Mouse (Mus musculus): ENCODE data around the gene Frem1.

Gene Frem1

DNA sequence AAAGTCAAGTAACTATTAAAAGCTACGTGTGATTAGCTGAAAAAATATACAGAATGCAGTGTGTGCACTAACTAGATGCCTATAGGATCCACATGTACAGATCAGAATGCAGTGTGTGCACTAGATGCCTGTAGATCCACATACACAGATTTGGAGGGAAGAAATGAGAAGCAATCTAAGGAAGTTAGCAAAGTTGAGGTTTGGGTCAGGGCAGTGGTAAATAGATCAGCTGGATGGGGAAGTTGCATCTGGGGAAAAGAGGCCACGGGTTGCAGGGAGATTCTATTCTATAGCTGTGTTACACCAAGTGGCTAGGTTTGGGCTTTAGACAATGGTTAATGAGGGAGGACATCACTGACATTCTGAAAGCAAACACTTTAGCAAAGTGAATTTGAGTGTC lies 133.5 kb downstream of the Frem1 start:
- no peak for DNase-seq

DNA sequence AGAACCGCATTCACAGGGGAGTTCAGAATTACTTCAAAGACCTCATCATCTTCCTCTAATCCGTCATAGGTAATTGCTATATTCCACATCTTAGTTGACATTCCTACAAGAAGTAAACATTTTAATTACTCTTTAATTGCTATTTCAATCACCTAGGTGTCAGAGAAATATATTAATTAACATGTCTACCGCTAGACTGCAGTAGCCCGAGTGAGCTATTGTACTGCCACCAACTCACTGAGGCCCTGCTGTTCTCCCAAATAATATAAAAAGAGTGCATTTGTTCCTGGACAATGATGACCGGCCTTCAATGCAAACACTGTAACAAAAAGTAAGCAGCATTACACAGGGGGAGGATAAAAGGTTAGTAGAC lies 135.5 kb downstream of the Frem1 start:
- no peak for DNase-seq

DNA sequence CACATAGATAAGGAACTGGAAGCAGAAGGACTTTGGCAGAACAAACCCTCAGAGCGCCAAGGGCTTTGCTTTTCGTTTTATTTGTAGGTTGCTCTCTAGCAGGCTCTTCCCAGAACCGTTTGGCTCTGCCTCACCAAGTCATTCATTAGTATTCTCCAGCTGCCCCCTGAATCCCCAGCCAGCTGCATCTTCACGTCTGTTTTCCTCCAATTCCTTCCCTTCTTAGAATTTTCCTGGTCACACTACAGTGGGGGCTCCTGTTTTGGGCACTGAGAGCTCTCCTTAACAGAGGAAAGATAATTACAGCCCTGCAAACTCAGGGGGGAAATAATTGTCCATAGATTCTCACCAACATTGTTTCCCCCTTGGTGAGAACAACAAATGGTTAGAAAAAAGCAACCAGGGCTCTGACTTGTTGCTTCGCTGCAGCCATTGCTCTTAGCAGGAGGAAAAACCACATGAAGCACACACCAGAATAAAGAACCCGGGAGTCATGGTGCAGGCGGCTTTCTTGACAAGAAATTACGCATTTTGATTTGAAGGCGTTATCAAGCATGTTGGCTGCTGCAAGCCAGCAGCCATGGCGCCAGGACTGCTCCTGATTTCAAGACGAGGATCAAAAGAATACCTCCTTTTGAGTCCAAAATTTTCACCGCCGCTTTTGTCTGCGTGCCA lies 136.0 kb downstream of the Frem1 start:
- no peak for DNase-seq

DNA sequence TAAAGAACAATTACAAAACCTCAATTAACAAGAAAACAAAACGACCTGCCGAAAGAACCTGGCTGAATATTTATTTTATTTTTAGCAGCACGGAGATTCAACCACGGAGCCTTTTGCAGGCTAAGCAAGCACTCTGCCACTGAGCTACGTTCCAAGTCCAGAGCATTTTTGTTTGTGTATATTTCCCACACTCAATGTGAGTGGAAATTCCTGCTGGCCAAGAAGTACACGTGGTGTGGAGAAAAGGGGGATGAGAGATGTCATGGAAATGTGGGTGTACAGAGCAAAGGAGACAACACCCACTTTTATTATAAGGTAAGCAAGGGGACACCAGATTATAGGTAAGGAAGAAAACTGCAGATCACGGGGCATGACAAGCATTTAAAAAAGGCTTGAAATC lies 136.6 kb downstream of the Frem1 start:
- DNase-seq = peak in 1 of 2 experiments; percentile 19

DNA sequence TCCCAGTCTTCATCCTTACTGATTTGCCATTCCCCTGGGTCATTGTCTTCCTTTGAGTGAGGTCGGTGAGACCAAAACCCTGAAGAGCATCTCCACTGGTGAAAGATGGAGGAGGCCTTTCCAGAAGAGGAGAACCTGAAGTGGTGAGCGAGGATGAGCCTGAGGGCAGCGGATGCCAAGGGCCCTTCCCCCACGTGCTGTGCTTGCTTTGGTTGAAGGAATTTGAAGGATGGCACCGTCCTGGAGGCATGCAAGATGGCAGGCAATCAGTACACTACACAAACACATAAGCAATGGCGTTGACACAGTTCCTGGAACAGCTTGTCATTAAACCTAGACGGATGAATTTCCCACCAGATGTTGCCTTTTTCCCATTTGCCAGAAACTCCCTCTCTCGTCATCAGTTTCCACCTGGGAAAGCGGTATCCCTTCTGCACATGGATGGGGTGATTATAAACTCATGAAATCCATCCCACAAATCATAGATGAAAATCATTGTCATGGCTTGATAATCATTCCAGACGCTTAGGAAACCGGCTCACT lies 137.5 kb downstream of the Frem1 start:
- no peak for DNase-seq

DNA sequence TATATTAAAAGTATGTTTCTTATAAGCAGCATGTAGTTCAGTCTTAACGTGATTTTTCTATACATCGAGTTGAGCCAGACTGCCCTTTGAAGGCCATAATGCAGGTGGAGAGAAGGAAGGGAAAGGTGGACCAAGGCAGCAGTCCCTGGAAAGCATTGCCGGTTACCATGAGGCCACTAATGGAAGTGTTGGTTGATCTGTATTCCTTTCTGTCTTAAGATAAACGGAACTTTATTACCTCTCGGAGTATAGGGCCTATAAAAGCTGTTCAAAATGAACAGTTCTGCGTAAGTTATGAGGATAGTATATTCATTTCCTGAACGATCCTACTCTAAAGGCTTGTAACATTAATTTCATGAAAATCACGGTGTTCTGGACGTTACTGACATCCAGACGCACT lies 156.9 kb downstream of the Frem1 start:
- DNase-seq = no peak

DNA sequence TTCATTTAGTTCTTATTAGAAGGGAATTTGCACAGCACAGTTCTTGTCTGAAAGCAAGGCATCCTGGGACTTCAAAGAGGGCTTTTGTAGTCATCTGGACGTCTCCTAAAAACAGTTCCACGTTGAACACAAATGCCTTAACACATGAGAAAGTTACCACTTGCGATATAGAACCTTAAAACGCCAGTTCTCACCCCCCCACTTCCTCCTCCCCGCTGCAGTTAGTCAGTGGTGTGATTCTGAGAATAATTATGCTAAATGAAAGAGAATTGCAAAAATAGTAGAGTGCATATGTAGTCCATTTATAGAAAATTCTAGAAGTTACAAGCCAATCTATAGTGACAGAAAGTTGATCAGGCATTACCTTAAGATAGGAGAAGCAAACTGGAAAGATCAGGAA lies 159.9 kb downstream of the Frem1 start:
- DNase-seq = no peak

DNA sequence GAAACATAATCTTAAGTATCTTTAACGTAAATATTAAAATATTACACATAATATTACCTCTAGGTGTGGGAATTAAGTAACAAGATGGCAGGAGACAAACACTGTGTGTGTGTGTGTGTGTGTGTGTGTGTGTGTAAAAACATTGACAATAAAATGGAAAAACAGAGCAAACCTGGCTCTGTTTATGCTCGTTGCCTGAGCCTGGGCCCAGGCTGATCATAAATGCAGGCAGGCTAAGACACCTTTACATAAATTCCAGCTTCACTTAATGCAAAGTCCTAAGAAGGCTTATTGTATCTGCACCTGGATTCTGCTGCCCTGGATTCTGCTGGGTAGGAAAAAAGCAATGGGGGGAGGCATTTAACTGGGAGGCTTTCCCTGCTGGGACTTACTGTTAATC lies 160.6 kb downstream of the Frem1 start:
- DNase-seq = no peak

DNA sequence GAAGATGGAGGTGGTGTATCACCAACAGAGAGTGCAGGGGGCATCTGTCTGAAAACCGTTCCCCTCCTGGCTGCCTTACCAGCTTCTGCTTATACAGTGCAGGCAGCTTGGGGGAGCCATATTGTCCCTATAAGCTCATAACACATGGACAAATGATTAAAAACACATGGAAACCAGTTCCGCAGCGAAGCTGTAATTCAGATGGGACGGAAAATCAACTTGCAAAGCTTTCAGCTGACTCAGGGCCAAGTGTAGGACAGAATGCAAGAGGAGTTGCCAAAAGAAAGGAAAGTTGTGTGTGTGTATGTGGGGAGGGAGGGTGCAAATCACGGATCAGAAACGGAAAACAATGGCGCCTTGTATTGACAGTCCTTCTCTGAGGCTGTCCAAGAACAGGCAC lies 161.1 kb downstream of the Frem1 start:
- peak in 1 of 2 experiments; percentile 8 for DNase-seq

DNA sequence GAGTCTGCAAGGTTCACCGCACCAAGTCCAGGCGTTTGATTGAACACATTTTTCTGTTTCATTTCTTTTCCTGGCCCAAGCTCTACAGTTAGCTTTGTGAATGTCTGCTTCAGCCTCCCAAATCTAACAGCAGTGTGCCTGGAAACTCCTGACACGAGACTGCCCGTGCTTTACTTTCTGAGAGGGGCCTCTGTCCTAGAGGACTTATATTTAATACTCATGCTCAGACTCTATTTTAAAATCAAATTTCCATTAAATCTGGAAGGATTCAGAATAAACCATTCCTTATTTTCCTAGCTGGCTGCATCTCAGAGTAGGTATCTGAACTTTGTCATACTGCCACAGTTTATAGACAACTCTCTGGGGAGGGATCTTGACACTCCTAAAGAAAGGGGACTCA lies 161.6 kb downstream of the Frem1 start:
- DNase-seq = no peak

DNA sequence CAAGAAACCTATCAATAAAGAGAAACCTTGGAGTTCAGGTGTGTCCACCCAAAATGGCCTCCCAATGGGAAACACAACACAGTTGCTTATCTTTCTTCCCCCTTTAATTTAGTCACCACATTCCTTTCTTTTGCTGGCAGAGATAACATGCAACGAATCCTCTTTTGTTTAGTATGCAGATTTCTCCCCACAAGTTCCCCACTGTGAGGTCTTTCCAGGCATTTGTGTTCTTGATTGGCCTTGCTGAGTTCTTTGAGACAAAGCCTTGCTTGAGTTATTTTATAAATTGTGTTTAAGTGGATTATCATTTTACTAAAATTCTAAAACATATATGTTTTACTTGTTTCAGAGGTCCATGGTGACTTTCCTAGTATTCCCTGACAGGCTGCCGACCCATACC lies 166.0 kb downstream of the Frem1 start:
- no peak for DNase-seq

DNA sequence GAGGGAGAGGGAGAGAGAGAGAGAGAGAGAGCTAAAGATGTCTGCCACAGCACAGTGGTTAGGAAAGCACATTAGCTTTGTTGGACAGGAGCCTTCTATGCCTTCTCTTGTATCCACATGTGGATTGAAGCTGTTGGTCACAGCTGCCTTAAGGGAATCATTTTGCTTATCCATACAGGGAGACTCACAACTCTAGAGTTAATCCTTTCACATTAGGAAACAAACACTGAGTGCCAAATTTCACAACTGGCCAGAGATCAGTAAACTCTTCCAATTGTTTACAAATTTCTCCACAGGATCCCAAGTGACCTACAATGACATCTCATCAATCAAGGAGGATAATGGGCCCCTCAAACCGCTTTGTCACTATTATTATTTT lies 166.6 kb downstream of the Frem1 start:
- no peak for DNase-seq

DNA sequence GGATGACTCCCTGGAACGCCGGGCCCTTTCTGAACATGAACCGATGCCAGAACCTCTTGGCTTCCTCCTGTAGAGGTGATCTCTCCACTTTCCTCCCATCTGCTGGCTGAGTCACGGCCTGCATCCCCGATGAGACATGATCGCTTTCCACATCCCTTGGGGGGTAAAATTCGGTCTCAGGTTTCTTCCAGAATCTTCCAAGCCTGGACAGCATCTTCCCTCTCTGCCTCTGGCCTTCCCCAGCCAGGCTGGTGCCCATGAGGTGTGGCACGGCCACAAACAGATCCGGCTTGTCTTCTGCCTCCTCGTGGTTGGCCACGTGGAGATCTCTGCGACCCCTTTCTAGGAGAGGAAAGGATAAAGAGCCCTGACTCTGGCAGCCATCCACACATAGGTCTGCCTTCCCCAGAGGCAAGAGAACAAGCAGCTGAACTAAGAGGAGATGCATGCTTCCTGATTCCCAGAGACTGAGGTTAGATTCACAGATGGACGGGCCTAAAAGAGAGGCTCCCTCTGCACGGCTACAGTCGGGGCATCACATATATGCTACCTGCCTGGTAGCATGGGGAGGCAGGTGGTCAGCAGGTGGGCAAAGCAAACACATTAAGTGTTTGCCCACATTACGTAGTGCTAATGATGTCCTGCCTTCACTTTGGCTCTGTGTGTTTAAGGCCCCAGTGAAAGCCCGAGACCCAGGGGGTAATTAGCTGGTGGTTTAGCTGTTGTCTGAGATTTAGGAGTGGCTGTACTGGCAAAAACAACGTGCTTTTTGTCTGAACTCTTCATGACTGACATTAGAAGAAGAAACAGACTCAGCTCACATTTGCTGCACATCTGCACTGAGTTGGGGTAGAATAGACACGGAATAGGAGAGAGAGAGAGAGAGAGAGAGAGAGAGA lies 167.3 kb downstream of the Frem1 start, which contains the start of gene Cer1:
TSS of gene Cer1 (minus strand) at position 513 of the 899 bp plus-strand sequence.
- no peak for DNase-seq

DNA sequence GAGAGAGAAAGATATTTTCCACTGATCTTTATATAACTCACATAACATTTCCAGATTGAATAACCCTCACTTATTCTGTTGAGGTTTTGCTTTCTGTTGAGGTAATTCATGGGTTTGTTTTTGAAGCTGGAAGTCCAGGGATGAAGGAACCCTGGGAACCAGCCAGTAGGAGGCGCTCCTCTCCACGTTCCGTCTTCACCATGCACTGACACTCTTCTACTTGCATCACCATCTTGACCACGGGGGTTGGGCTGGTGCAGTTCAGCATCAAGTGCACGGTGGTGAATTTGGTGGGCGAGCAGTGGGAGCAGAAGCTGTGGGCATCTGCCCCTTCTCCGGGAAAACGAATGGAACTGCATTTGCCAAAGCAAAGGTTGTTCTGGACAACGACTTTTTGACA lies 169.6 kb downstream of the Frem1 start:
- DNase-seq = peak in 1 of 2 experiments; percentile 35

DNA sequence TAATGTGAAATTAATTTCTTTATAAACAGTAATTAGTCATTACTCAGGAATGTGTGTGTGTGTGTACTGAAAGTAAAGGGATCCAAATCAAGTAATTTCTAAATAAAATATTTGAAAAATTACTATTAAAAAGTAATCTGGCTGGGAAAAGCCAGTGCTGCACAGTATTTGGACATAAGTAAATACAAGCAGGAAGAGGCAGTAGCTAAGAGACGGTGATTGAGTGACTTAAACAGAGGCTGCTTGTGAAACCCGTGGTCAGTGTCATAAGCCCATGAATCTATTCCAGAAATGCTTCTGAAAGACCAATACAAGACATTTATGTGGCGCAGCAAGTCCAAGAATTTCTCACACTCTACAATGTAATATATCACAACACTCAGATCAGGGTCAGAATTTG lies 170.8 kb downstream of the Frem1 start:
- DNase-seq = no peak

DNA sequence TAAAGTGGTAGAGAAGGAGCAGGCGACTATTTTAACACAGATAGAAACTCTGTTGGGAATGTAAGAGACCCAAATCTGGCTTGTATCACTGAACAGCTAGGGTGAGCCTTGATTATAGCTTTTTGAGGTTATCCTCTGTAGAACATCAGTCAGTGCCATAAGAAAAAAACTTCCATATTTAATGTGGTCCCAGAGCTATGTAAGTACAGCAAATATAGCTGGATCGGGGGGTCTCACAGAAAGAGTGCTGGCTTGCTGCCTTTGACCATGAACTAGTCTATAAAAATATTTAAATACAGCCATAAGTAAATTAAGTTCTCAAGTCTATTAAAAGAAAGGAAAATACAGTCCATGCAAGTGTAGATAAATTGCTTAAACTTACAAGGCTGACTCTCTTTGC lies 171.9 kb downstream of the Frem1 start:
- DNase-seq = no peak

DNA sequence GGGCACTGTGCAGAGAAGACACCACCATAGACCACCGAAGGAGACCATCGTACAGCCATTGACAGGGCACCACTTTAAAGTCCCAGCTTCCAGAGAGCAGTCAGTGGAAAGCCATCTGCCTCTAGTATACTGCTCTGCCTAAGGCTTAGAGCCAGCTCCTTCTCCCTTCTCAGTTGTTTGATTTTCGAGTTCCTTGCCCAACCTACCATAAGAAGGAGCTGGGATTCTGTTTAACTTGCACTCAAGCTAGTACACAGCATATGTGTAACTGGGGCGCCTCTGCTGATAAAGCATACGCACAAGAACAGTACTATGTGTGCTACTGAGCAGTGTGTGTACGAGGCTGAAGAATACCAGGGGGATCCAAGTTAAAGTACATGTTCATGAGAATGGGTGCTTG lies 173.0 kb downstream of the Frem1 start:
- no peak for DNase-seq

DNA sequence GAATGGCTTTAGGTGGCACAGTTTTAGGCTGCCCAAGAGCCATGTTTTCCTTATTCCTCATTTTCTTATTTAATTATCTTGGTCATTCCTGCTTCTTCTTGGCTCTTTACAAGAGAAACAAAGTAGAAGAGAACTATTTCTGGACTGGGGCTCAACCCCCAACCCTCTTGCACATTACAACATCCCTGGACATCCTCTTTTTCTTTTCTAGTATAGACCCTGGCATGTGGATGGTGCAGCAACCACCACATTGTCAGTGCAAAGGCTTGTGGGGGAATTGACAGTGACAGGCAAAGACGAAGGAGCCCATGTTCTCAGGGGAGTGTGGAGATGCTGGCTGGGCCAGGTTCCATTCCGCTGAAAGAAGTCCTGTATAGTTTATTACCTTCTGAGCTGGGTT lies 175.5 kb downstream of the Frem1 start:
- no peak for DNase-seq

DNA sequence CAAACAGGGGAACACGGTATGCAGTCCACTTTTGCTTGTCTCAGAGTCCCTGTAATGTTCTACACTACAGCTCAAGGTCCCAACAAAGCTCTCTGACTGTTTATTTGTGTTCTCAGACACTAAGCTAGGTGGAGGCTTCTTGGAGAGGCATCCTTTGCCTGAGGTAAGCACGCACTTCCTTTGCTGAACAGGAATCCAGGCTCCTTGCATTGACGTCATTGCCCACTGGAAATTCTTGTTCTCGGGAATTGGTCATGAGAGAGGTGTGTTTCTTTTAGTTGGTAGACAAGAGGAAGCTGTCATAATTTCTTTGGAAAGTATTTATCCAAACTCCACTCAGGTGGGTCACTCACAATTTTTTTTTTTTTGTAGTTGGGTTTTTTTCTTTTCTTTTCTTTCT lies 176.6 kb downstream of the Frem1 start:
- peak in 1 of 2 experiments; percentile 30 for DNase-seq

DNA sequence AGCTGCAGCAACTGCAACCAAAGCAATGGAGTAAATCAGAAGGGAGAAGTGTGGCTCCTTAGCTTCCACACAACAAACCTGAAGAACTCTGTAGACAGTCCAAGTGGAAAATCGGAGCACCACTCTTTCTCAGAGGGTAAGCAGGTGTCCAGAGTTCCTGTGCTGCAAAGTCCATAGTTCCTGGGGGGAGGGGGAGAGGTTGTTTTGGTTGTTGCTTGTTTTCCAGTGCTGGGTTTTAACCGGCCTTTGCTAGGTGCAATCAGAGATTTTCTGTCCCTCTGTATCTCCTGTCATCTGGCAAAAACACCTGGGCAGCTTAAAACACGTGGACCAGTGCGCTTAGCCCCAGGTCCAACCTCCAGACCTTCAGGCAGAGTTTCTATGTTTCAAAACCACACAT lies 177.3 kb downstream of the Frem1 start:
- DNase-seq = no peak

DNA sequence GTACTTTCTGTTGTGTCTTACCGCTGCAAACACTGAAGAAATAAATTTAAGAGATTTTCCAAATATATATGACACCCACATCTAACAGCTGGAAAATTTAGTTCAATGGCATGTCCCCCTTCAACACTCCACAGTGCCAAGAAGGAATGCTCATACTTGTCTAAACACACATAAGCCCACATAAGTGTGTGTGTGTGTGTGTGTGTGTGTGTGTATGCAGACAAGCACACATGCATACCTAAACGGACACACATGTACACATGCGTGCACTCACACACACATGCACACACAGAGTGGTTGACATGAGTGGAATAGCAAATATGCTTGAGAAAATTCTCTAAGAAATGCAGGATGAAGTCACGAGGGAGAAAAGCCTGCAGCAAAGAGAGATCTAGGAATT lies 179.6 kb downstream of the Frem1 start:
- DNase-seq = no peak

DNA sequence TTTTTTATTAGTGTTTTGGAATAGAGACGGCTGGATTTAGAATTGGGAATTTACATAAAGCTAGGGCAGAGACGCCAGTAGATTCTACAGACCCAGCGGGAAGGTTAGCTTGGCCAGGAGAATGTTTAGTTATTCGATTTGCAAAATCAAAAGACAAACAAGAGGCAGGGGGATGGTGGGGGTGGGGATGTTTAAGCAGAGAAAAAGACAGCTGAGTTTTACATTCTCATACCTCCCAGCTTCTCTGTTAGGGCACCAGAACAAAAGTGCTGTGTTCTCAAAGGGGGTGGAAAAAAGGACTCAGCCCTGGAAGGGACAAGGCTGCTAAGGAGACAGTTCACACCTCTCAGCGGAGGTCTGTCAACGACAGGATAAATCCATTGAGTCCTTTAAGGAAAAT lies 180.0 kb downstream of the Frem1 start:
- no peak for DNase-seq

DNA sequence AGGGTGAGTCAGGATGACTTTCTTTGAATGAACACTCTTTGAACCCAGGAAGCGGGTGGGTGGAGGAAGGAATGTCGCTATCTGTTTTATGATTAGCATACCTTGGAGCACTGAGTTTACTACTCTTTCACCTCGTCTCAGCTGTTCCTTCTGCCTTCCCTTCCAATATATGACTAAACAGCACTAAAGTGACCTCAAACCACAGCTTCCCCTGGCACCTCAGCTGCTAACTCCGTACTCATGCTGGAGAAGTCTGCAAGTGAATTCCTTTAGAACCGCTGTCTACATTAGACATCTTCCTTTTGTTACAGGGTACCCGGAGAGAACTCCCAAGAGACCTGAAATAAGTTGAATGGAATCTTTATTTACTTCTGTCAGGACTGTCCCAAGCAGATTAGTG lies 181.2 kb downstream of the Frem1 start:
- no peak for DNase-seq

DNA sequence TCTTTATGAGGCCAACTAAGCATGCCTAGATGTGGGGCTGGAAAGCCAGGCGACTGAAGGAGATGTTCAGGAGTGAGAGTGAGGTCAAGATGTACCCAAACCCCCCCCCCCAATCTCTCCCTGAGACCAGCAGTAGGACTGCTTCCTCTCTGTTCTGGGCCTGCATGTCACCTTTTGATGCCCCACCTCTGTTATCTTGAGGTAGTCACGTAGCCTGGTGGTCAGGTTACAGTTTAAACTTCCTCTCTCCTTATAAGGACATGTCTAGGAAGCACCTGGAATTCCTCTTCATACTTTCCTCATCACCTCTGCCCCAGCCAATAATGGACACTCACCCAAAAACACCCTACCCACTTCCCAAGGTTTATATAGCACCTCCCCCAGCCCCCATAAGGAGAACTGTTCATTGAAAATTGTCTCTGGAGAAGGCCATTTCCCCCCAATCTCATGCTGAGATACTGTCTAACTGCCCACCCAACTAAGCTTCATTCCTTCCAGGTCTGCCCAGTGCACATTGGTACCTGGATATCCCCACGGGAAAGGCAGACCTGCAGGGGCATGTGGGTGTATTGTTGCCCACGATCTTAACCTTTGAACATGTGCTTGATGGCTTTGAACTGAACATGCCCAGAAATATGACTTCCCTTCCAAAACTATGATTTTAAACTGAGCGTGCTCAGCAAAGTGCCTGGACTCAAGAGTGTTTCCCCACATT lies 184.3 kb downstream of the Frem1 start:
- DNase-seq = no peak
